Mouse (Mus musculus) liver, embryonic 14.5 days (tissue): ENCODE data around the gene Wwc1. TPM values are rescaled to one million over a fixed set of nuclear protein-coding genes. Genes with fewer than 3 reads are reported as not detected.

ENCODE experiments used
- ATAC-seq: fragments of 200-750 bp; cut with Nextera tagmentation; 2 replicates; pipeline ENCODE4 v1.8.0; 2017; ENCODE audit warnings: moderate number of reproducible peaks, mild to moderate bottlenecking, moderate library complexity; ENCODE audit not compliant: insufficient read depth
- DNase-seq, 3 experiments: peaks; one replicate each; pipeline ENCODE4 v3.0.0-alpha.2; 2012 to 2013; ENCODE audit warnings: low read depth in 3 of 3, low spot score in 3 of 3
- H3K27ac ChIP-seq: fragments of 300-500 bp; sonication (generic); 2 replicates; pipeline ENCODE4 v1.5.1; 2014; ENCODE audit warnings: moderate library complexity, mild to moderate bottlenecking, control low read depth, inconsistent platforms
- H3K27me3 ChIP-seq: fragments of 300-500 bp; sonication (generic); 2 replicates; pipeline ENCODE4 v1.6.1; 2014; ENCODE audit warnings: mild to moderate bottlenecking, low read length, moderate library complexity; ENCODE audit not compliant: control insufficient read depth, insufficient read depth
- H3K36me3 ChIP-seq: fragments of 300-500 bp; sonication (generic); replicated peaks from 2 replicates; pipeline ENCODE4 v1.6.1; 2014; ENCODE audit warnings: low read depth; ENCODE audit not compliant: control insufficient read depth, insufficient read depth
- H3K4me1 ChIP-seq, 2 experiments: fragments of 200-500 bp in 1 of 2; fragments of 300-500 bp in 1 of 2; sonication (generic) in 1 of 2; replicated peaks; 2 replicates each; pipeline ENCODE4 v1.6.1; 2012 to 2014; ENCODE audit warnings: antibody characterized with exemption in 1 of 2, inconsistent platforms in 1 of 2, low read length in 1 of 2; ENCODE audit not compliant: control insufficient read depth in 2 of 2, insufficient read depth in 2 of 2
- H3K4me2 ChIP-seq: fragments of 300-500 bp; sonication (generic); 2 replicates; pipeline ENCODE4 v1.6.1; 2014; ENCODE audit warnings: low read depth, mild to moderate bottlenecking, control low read depth, moderate library complexity
- H3K4me3 ChIP-seq, 2 experiments: fragments of 200-500 bp in 1 of 2; fragments of 300-500 bp in 1 of 2; sonication (generic) in 1 of 2; 2 replicates each; pipeline ENCODE4 v1.5.1; 2012 to 2014; ENCODE audit warnings: low read depth in 2 of 2, low read length in 2 of 2, mild to moderate bottlenecking in 2 of 2, control low read depth in 1 of 2, inconsistent platforms in 1 of 2, moderate library complexity in 1 of 2; ENCODE audit not compliant: insufficient read depth in 1 of 2
- H3K9ac ChIP-seq: fragments of 300-500 bp; sonication (generic); replicated peaks from 2 replicates; pipeline ENCODE4 v1.6.1; 2014; ENCODE audit warnings: mild to moderate bottlenecking, control low read depth, moderate library complexity
- H3K9me3 ChIP-seq: fragments of 300-500 bp; sonication (generic); 2 replicates; pipeline ENCODE4 v1.6.1; 2016; ENCODE audit warnings: low read length, mixed read lengths; ENCODE audit not compliant: control insufficient read depth
- CTCF ChIP-seq: IDR thresholded peaks from 2 replicates; pipeline ENCODE4 v1.5.1; 2016; ENCODE audit warnings: antibody characterized with exemption, low read depth, control low read depth
- EP300 ChIP-seq: IDR thresholded peaks from 2 replicates; pipeline ENCODE4 v1.6.1; 2016; ENCODE audit warnings: antibody characterized with exemption, low read depth
- WGBS: fragments of 180-500 bp; shearing (Covaris S2); extraction: QIAGEN DNeasy Blood & Tissue Kit; methylation state at CpG from one replicate; pipeline ENCODE4 v1.1.7; 2014; ENCODE audit not compliant: insufficient replicate concordance; 5-methylcytosine and 5-hydroxymethylcytosine counted together
- polyA plus RNA-seq, 2 experiments: library from polyadenylated mRNA; depleted of rRNA in 1 of 2; stranded (reverse) in 1 of 2; unstranded in 1 of 2; fragments of >200 nt; fragmentation: Nextera tagmentation in 1 of 2; extraction: Ambion mirVana in 1 of 2; gene quantifications; 2 replicates each; pipeline versions ENCODE4 v1.2.1 to v1.2.3; 2012 to 2014

Wwc1 gene
- polyA plus RNA-seq, 2 experiments: 0.65 to 2.5 TPM

GRCm38 (mm10) chr11:35935133-35935532 lies 45.2 kb downstream of the Wwc1 start:
- no peak overlapping the region for H3K9ac ChIP-seq
- H3K9me3 ChIP-seq: no peaks in the 10 kb centered on the region
- no peaks in the 10 kb centered on the region for H3K27me3 ChIP-seq
- H3K4me1 ChIP-seq: no peaks in the 10 kb centered on the region
- no peaks in the 10 kb centered on the region for H3K36me3 ChIP-seq
- ATAC-seq (no peak), DNase-seq (no peak)
- TF ChIP-seq EP300 (no peak), CTCF (no peak)
- WGBS: 67% methylated on average over 1 of the region's 1 CpGs
- no peak overlapping the region for H3K27ac ChIP-seq
- H3K4me3 ChIP-seq: no peak overlapping the region
- no peak overlapping the region for H3K4me2 ChIP-seq

GRCm38 (mm10) chr11:35933402-35934085 lies 46.8 kb downstream of the Wwc1 start:
- Histone ChIP-seq H3K9me3 (no peaks in the 10 kb centered on the region), H3K9ac (no peak overlapping the region), H3K27me3 (no peaks in the 10 kb centered on the region), H3K4me3 (no peak overlapping the region), H3K4me1 (no peaks in the 10 kb centered on the region), H3K27ac (no peak overlapping the region), H3K4me2 (no peak overlapping the region), H3K36me3 (no peaks in the 10 kb centered on the region)
- ATAC-seq (no peak), DNase-seq (no peak)
- TF ChIP-seq EP300 (no peak), CTCF (no peak)
- WGBS: 27% methylated on average over 14 of the region's 14 CpGs

- WGBS: 67% methylated on average over 14 of the region's 14 CpGs
- Histone ChIP-seq H3K9ac (no peak overlapping the region), H3K4me3 (no peak overlapping the region), H3K4me1 (no peaks in the 10 kb centered on the region), H3K27ac (no peak overlapping the region), H3K36me3 (no peaks in the 10 kb centered on the region), H3K9me3 (no peaks in the 10 kb centered on the region), H3K4me2 (no peak overlapping the region), H3K27me3 (no peaks in the 10 kb centered on the region)
- TF ChIP-seq CTCF (no peak), EP300 (no peak)
- DNase-seq: no peak
- ATAC-seq: no peak
These were observed 48.0 kb downstream of the Wwc1 start for GRCm38 (mm10) chr11:35932121-35932885.

GRCm38 (mm10) chr11:35930511-35931060 lies 49.7 kb downstream of the Wwc1 start:
- 58% methylated on average over 6 of the region's 6 CpGs for WGBS
- Histone ChIP-seq H3K4me3 (no peak overlapping the region), H3K36me3 (no peaks in the 10 kb centered on the region), H3K27me3 (no peaks in the 10 kb centered on the region), H3K4me1 (no peaks in the 10 kb centered on the region), H3K9ac (no peak overlapping the region), H3K9me3 (no peaks in the 10 kb centered on the region), H3K27ac (no peak overlapping the region), H3K4me2 (no peak overlapping the region)
- TF ChIP-seq EP300 (no peak), CTCF (no peak)
- no peak for DNase-seq
- ATAC-seq: no peak

- H3K36me3 ChIP-seq: no peaks in the 10 kb centered on the region
- H3K4me3 ChIP-seq: no peak overlapping the region
- no peak overlapping the region for H3K4me2 ChIP-seq
- H3K9me3 ChIP-seq: no peaks in the 10 kb centered on the region
- H3K9ac ChIP-seq: no peak overlapping the region
- ATAC-seq (no peak), DNase-seq (no peak)
- no peaks in the 10 kb centered on the region for H3K4me1 ChIP-seq
- H3K27ac ChIP-seq: no peak overlapping the region
- no peaks in the 10 kb centered on the region for H3K27me3 ChIP-seq
- no peak for TF ChIP-seq EP300
- no peak for TF ChIP-seq CTCF
- WGBS: 77% methylated on average over 12 of the region's 12 CpGs
These were observed 51.9 kb downstream of the Wwc1 start for GRCm38 (mm10) chr11:35928453-35928852.
